Mouse (Mus musculus): ENCODE data around the gene Dbndd2. TPM values are rescaled to one million over a fixed set of nuclear protein-coding genes. Genes with fewer than 3 reads are reported as not detected.

The Dbndd2 gene
- polyA plus RNA-seq, 1 experiment = 75.8 TPM

DNA sequence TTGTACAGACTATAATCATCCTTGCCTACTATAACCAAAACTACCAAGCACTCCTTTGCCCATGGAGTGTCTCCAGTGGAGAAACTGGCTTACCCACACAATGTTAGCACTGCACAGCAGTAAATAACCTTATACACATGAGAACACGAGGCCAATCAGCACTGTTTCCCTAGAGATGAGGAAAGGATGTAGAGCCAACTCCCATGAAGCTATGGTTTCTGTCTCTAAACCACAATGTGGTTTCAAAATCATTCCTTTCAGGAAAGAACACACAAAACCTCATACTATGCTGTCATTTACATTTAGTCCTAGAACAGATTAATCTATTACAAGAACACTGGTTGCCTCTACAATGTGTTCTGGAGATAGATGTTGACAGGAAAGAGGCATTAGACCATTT is 10.4 kb downstream of the Dbndd2 start:
- TF ChIP-seq CTCF (IDR thresholded peaks at IDR 0.05; ENCODE audit: low read depth, low read length) (no peak), POLR2A (IDR thresholded peaks at IDR 0.05; ENCODE audit: borderline replicate concordance, low read depth, low read length) (no peak)

GRCm38 (mm10) chr2:164496847-164497690 is 11.2 kb downstream of the Dbndd2 start, which contains the start of gene Pigt:
Pigt (plus strand) TSS chr2:164497520.
- Histone ChIP-seq H3K4me1 (ENCODE audit: control insufficient read depth, insufficient read depth, low read length) (peaks cover 26% of the 10 kb centered on the region), H3K27ac (ENCODE audit: insufficient read depth, low read depth, low read length) (peak within 1 kb of the TSS; percentile 27)
- no peak for TF ChIP-seq CTCF (IDR thresholded peaks at IDR 0.05; ENCODE audit: low read depth, low read length)
- no peak; the same call in 1 of the 2 replicates for TF ChIP-seq POLR2A (IDR thresholded peaks at IDR 0.05; ENCODE audit: borderline replicate concordance, low read depth, low read length)

More for the DNA sequence above, 10.4 kb downstream of the Dbndd2 start:
- H3K27ac ChIP-seq (ENCODE audit: insufficient read depth, low read depth, low read length) = no peak overlapping the region
- H3K4me1 ChIP-seq (ENCODE audit: control insufficient read depth, insufficient read depth, low read length) = peaks cover 26% of the 10 kb centered on the region
- 0 out of 2 replicates have a peak overlapping the region, but pooled peaks have one; percentile 15 for H3K4me3 ChIP-seq (ENCODE audit: insufficient read depth, low read length)

GRCm38 (mm10) chr2:164497691-164498268 is 11.9 kb downstream of the Dbndd2 start:
- Histone ChIP-seq H3K27ac (ENCODE audit: insufficient read depth, low read depth, low read length) (no peak overlapping the region), H3K4me1 (ENCODE audit: control insufficient read depth, insufficient read depth, low read length) (peaks cover 19% of the 10 kb centered on the region), H3K4me3 (ENCODE audit: insufficient read depth, low read length) (peak overlapping the region; percentile 79)
- TF ChIP-seq CTCF (IDR thresholded peaks at IDR 0.05; ENCODE audit: low read depth, low read length) (peak; percentile 23; the same call in 1 of the 2 replicates), POLR2A (IDR thresholded peaks at IDR 0.05; ENCODE audit: borderline replicate concordance, low read depth, low read length) (no peak)

More at GRCm38 (mm10) chr2:164496847-164497690, 11.2 kb downstream of the Dbndd2 start, which contains the start of gene Pigt:
- peak within 1 kb of the TSS; percentile 79 for H3K4me3 ChIP-seq (ENCODE audit: insufficient read depth, low read length)

DNA sequence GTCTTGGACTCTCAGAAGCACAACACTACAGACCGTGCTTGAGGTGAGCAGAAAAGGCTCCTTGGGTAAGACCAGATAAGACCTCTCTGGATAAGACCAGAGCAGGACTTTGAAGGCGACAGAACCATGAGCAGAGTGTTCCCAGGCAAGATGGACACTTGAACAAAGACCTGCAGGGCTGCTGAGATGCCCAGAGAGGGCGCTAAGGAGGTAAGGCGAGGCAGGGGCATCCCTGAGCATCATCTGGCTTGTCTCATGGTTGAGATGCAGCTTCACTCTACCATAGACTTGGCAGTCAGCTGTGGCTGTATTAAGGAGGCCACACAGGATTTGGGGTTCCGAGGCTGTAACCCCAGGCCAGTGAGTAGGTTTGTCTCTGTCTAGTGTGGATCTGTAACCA is 13.4 kb downstream of the Dbndd2 start:
- H3K4me1 ChIP-seq (ENCODE audit: control insufficient read depth, insufficient read depth, low read length) = peaks cover 9% of the 10 kb centered on the region
- H3K4me3 ChIP-seq (ENCODE audit: insufficient read depth, low read length) = no peak overlapping the region
- TF ChIP-seq POLR2A (IDR thresholded peaks at IDR 0.05; ENCODE audit: borderline replicate concordance, low read depth, low read length) = no peak
- no peak for TF ChIP-seq CTCF (IDR thresholded peaks at IDR 0.05; ENCODE audit: low read depth, low read length)
- no peak overlapping the region for H3K27ac ChIP-seq (ENCODE audit: insufficient read depth, low read depth, low read length)

DNA sequence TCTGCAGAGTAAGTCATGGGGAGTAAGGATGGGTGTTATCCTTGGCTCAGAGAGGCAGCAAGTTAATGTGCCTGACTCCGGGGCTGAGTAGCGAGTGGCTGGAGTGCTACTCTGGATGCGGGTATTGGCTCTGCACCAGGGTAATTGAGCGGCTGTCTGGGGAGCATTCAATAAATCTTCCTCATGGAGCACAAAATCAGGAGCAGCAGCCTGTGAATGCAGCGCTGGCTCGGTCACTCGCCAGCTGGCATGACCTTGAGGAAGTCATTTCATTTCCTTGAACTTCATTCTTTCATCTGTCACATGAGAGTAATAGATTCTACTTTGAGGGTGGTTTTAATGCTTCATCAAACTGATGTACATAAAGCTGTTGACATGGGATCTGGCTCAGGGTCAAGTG is 14.6 kb downstream of the Dbndd2 start:
- Histone ChIP-seq H3K4me1 (ENCODE audit: control insufficient read depth, insufficient read depth, low read length) (peaks cover 9% of the 10 kb centered on the region), H3K27ac (ENCODE audit: insufficient read depth, low read depth, low read length) (no peak overlapping the region), H3K4me3 (ENCODE audit: insufficient read depth, low read length) (no peak overlapping the region)
- TF ChIP-seq POLR2A (IDR thresholded peaks at IDR 0.05; ENCODE audit: borderline replicate concordance, low read depth, low read length) (no peak), CTCF (IDR thresholded peaks at IDR 0.05; ENCODE audit: low read depth, low read length) (no peak)

DNA sequence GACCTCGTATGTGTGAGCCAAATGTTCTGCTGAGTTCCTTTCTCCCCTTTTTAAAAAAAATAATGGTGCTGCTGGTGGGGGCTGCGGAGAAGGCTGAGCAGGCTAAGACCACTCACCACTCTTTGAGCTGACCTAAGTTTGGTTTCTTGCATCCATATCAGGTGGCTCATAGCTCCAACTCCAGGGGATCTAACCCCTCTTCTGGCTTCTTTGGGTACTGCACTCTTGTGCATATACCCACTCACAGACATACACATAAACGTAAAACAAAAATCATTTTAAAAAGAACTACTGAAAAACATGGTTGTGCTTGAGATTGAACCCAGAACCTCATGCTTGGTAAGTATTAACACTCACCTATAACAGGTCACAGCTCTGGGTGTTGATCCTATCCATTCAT is 19.0 kb downstream of the Dbndd2 start:
- no peak for TF ChIP-seq CTCF (IDR thresholded peaks at IDR 0.05; ENCODE audit: low read depth, low read length)
- TF ChIP-seq POLR2A (IDR thresholded peaks at IDR 0.05; ENCODE audit: borderline replicate concordance, low read depth, low read length) = no peak
- Histone ChIP-seq H3K4me3 (ENCODE audit: insufficient read depth, low read length) (no peak overlapping the region), H3K27ac (ENCODE audit: insufficient read depth, low read depth, low read length) (no peak overlapping the region), H3K4me1 (ENCODE audit: control insufficient read depth, insufficient read depth, low read length) (no peaks in the 10 kb centered on the region)

DNA sequence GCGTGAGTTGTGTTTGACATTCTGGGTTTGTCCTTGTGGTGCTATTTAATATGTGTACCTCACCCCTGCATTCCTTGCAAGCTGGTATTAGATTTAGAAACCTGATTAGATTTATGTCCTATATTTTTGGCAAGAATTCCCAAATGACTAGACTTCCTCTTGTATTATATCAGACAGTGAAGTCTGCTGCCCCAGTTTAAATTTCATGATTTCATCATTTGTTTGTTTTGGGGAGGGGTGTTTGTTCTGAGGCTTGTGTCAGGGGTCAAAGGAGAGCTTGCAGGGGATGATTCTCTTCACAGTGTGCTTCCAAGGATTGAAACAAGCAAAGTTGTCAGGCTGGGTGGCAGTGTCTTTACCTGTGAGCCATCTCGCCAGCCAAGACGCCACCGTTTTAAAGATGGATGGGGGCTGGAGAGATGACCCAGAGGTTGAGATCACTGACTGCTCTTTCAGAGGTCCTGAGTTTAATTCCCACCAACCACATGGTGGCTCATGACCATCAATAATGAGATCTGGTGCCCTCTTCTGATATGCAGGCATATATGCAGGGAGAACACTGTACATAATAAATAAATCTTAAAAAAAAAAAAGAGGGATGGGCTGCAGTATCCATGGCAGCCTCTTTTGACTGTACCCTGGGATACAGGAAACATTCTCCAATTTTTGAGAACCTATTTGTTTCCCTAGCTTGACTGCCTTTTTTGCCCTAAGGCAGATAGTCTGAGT is 19.9 kb downstream of the Dbndd2 start:
- H3K27ac ChIP-seq (ENCODE audit: insufficient read depth, low read depth, low read length) = no peak overlapping the region
- no peak overlapping the region for H3K4me3 ChIP-seq (ENCODE audit: insufficient read depth, low read length)
- TF ChIP-seq CTCF (IDR thresholded peaks at IDR 0.05; ENCODE audit: low read depth, low read length) (no peak), POLR2A (IDR thresholded peaks at IDR 0.05; ENCODE audit: borderline replicate concordance, low read depth, low read length) (no peak)
- H3K4me1 ChIP-seq (ENCODE audit: control insufficient read depth, insufficient read depth, low read length) = no peaks in the 10 kb centered on the region

DNA sequence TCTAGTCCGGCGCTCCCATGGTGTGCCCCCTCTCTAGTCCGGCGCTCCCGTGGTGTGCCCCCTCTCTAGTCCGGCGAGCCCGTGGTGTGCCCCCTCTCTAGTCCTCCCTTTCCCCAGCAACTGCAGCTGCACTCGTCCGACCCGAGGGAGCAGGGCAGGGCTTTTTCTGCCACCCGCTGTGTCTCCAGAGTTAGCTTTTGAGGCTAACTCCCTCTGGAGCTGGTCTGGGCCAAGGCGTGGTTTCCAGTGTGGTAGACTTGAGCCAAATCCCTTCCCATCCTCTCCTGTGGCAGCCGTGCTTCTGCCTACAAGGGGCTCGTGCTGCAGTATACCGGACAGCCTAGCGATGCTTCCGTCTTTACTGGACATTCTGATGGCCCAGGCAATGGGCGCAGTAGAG is 21.9 kb downstream of the Dbndd2 start:
- H3K4me1 ChIP-seq (ENCODE audit: control insufficient read depth, insufficient read depth, low read length) = no peaks in the 10 kb centered on the region
- no peak for TF ChIP-seq CTCF (IDR thresholded peaks at IDR 0.05; ENCODE audit: low read depth, low read length)
- no peak for TF ChIP-seq POLR2A (IDR thresholded peaks at IDR 0.05; ENCODE audit: borderline replicate concordance, low read depth, low read length)
- H3K27ac ChIP-seq (ENCODE audit: insufficient read depth, low read depth, low read length) = no peak overlapping the region
- no peak overlapping the region for H3K4me3 ChIP-seq (ENCODE audit: insufficient read depth, low read length)

DNA sequence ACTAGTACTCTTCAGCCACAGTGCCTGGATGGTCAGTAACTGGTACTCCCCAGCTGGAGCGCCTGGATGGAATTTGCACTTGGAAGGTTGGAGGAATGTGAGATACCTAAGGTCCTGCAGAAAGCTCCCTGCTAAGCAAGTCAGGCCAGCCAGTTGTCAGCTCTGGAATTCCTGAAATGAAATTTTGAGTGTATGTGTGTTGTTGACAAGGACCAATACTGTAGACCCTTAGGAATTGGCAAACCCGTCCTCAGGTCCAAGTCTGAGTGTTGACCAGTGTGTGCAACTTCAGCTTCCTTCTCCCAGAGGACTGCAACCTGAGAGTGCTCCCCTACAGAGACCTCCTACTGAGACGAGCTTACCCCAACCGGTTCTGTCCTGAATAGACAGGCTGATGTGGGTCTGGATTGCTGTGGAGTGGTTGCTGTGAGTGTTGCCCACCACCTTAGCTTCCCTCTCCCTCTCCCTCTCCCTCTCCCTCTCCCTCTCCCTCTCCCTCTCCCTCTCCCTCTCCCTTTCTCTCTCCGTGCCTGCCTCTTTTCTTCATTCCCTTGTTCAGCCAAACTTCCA is 24.8 kb downstream of the Dbndd2 start:
- Histone ChIP-seq H3K4me1 (ENCODE audit: control insufficient read depth, insufficient read depth, low read length) (peaks cover 5% of the 10 kb centered on the region; the same call in 1 of the 2 replicates), H3K27ac (ENCODE audit: insufficient read depth, low read depth, low read length) (no peak overlapping the region), H3K4me3 (ENCODE audit: insufficient read depth, low read length) (no peak overlapping the region)
- no peak for TF ChIP-seq POLR2A (IDR thresholded peaks at IDR 0.05; ENCODE audit: borderline replicate concordance, low read depth, low read length)
- no peak for TF ChIP-seq CTCF (IDR thresholded peaks at IDR 0.05; ENCODE audit: low read depth, low read length)
